Mouse (Mus musculus) monocyte, adult 2 months (primary cell): ENCODE measurements around the gene Ucp3.
"Not testable (repeated sequence)": the region's sequence is repeated elsewhere in the genome, so short reads cannot be mapped to it uniquely, and the experiment has no call there.

Experiments
- DNase-seq, 2 experiments: peaks; one replicate each; pipeline ENCODE4 v3.0.0; 2022; ENCODE audit warnings: low spot score in 2 of 2, low read depth in 1 of 2

Gene Ucp3

GRCm38 (mm10) chr7:100471407-100471797 lies 1.4 kb upstream of the Ucp3 start:
- DNase-seq: no peak

GRCm38 (mm10) chr7:100473846-100474454 lies 1.2 kb downstream of the Ucp3 start:
- DNase-seq: no peak

GRCm38 (mm10) chr7:100474680-100475079 lies 1.9 kb downstream of the Ucp3 start:
- DNase-seq: no peak

- no peak for DNase-seq
These were observed 6.5 kb downstream of the Ucp3 start for GRCm38 (mm10) chr7:100479100-100479822.

- no peak for DNase-seq
These were observed 7.0 kb downstream of the Ucp3 start for GRCm38 (mm10) chr7:100479823-100480164.

GRCm38 (mm10) chr7:100480175-100480574 lies 7.4 kb downstream of the Ucp3 start:
- no peak for DNase-seq

- DNase-seq: not testable (repeated sequence)
These were observed 9.3 kb downstream of the Ucp3 start for GRCm38 (mm10) chr7:100482046-100482445.

- no peak for DNase-seq
These were observed 11.7 kb downstream of the Ucp3 start for GRCm38 (mm10) chr7:100484493-100484892.

- no peak for DNase-seq
These were observed 14.5 kb downstream of the Ucp3 start for GRCm38 (mm10) chr7:100487301-100487700.

GRCm38 (mm10) chr7:100488474-100489048 lies 15.8 kb downstream of the Ucp3 start:
- DNase-seq: no peak

GRCm38 (mm10) chr7:100492391-100493116 lies 19.8 kb downstream of the Ucp3 start:
- DNase-seq: no peak

- DNase-seq: peak; percentile 85 to 93
These were observed 20.3 kb downstream of the Ucp3 start, which contains the start of gene Ucp2 for GRCm38 (mm10) chr7:100493117-100493483. Ucp2 (plus strand) TSS chr7:100493337.

GRCm38 (mm10) chr7:100493484-100494414 lies 21.0 kb downstream of the Ucp3 start:
- no peak for DNase-seq

- DNase-seq: no peak
These were observed 21.6 kb downstream of the Ucp3 start for GRCm38 (mm10) chr7:100494415-100494831.

GRCm38 (mm10) chr7:100495042-100495441 lies 22.3 kb downstream of the Ucp3 start:
- no peak for DNase-seq

- DNase-seq: peak; percentile 83 to 84
These were observed 22.9 kb downstream of the Ucp3 start for GRCm38 (mm10) chr7:100495581-100496251.

- DNase-seq: no peak
These were observed 23.6 kb downstream of the Ucp3 start for GRCm38 (mm10) chr7:100496371-100496770.

- DNase-seq: no peak
These were observed 24.0 kb downstream of the Ucp3 start for GRCm38 (mm10) chr7:100496791-100497190.

- DNase-seq: no peak
These were observed 24.6 kb downstream of the Ucp3 start for GRCm38 (mm10) chr7:100497402-100497801.

GRCm38 (mm10) chr7:100497982-100498381 lies 25.2 kb downstream of the Ucp3 start:
- DNase-seq: no peak
